Mouse (Mus musculus): ENCODE measurements around the gene Klhl20. TPM values are rescaled to one million over a fixed set of nuclear protein-coding genes. Genes with fewer than 3 reads are reported as not detected.

Klhl20 gene
- polyA plus RNA-seq, 1 experiment from 2014 or later: 18.9 TPM

DNA sequence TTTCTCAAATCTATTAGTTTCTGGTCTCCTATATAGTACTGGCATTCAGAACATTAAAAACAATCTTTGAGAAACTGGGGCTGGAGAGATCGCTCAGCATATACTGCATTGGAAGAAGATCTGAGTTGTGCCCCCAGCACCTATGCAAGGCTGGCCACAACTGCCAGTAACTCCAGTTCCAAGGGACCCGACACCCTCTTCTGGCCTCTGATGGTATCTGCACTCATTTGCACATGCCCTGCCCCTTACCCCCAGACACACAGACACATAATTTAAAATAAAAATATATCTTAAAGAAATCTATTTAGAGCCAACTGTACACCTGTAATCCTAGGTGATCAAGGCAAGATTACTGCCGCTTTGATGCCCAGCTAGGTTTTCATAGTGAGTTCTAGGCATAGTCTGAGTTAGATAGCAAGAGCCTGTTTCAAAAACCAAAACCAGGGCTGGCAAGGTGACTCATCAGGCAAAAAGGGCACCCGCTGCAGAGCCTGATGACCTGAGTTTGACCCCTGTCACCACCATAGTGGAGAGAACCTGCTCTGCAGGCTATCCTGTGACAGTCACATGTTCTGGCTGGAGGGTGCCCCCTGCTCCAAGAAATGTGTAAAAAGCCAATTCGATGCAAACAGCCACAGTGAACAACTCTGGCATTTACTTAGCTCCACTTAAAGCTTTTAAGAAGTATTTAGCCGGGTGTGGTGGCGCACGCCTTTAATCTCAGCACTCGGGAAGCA, 8.9 kb upstream of the Klhl20 start:
- Histone ChIP-seq H3K9me3 (no peaks in the 10 kb centered on the region), H3K9ac (no peak overlapping the region), H3K4me2 (no peak overlapping the region), H3K27me3 (no peaks in the 10 kb centered on the region; the same call in 1 of the 2 replicates), H3K36me3 (no peaks in the 10 kb centered on the region), H3K4me1 (replicated peaks) (peaks cover 10% of the 10 kb centered on the region; the same call in 1 of the 2 replicates), H3K27ac (replicated peaks) (no peak overlapping the region), H3K4me3 (no peak overlapping the region)
- 84% methylated on average over 9 of the region's 9 CpGs for WGBS
- no peak for ATAC-seq (ENCODE audit: low FRiP score, low read depth)

DNA sequence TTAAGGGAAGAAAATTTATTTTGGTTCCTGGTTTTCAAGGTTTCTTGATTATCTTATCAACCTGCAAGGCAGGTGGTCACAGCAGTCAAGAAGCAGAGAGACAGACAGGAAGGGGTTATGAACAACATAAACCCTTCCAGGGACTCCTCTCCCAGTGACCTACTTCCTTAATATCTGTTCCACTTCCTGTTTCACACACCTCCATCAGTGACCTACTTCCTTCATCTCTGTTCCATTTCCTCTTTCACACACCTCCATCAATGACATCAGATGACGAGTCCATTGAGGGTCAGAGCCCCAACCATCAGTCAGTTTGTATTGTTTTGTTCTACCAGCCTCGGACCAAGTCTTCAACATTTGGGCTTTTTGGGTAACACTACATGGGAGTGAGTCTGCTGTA, 8.2 kb upstream of the Klhl20 start:
- 86% methylated on average over 2 of the region's 2 CpGs for WGBS
- no peak overlapping the region for H3K27ac ChIP-seq (replicated peaks)
- no peak overlapping the region for H3K9ac ChIP-seq
- no peak overlapping the region for H3K4me2 ChIP-seq
- H3K9me3 ChIP-seq: no peaks in the 10 kb centered on the region
- no peak overlapping the region for H3K4me3 ChIP-seq
- H3K36me3 ChIP-seq: no peaks in the 10 kb centered on the region
- peaks cover 10% of the 10 kb centered on the region; the same call in 1 of the 2 replicates for H3K4me1 ChIP-seq (replicated peaks)
- no peaks in the 10 kb centered on the region; the same call in 1 of the 2 replicates for H3K27me3 ChIP-seq
- no peak for ATAC-seq (ENCODE audit: low FRiP score, low read depth)

DNA sequence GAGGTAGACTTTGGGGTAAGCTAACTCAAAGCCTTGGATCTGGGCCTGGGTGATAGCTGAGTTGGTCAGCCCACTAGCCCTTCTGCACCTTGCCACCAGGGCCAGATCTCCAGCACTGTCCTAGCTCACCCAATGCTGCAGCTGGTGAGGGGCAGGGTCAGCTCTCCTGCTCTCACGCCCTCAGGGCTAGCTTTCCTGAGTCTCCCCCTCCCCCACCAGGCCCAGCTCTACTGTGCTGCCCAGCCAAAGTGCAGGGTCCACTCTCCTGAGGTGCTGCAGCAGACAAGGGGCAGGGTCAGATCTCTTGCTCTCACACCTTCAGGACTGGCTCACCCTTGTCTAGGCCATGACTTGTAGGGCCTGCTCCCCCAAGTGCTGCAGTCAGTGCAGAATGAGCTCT, 4.8 kb downstream of the Klhl20 start:
- H3K4me2 ChIP-seq: no peak overlapping the region
- H3K27ac ChIP-seq (replicated peaks): no peak overlapping the region
- no peak overlapping the region for H3K9ac ChIP-seq
- ATAC-seq (ENCODE audit: low FRiP score, low read depth): no peak
- no peaks in the 10 kb centered on the region for H3K9me3 ChIP-seq
- no peak overlapping the region for H3K4me3 ChIP-seq
- 79% methylated on average over 1 of the region's 1 CpGs for WGBS
- no peaks in the 10 kb centered on the region for H3K36me3 ChIP-seq
- H3K27me3 ChIP-seq: no peaks in the 10 kb centered on the region
- H3K4me1 ChIP-seq (replicated peaks): peaks cover 17% of the 10 kb centered on the region

DNA sequence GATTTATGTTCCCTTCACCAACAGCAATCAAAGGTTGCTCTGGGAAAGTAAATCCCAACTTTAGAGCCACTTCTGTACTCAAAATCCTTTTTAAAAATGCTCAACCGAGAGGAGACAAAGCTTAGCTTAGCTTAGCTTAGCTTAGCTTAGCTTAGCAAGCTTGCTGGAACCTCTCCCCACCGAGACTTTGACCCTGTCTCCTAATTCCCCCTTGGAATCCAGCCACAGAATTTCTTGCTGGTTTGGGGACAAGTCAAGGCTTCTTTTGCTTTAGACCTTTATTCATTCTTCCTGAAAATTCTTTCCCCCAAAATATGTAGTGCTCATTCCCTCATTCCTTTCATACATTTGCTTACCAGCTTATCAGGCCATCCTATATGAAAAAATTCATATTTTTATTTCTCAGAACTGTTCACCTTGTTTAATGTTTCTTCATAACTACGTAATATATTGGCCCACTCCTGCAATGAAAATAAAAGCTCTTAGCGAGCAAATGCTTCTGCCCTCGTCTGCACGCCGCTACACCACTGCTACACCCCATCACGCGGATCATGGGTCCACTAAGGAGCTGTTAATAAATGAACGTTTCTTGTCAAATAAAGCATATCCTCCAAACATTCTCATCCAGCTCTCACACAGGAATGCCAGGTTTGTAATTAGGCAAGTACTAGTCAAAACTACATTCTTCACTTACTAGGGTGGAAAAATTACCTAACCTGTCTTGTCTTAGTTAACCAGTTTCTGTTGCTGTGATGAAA, 8.5 kb downstream of the Klhl20 start:
- no peak overlapping the region for H3K4me2 ChIP-seq
- no peak overlapping the region for H3K4me3 ChIP-seq
- WGBS: 91% methylated on average over 10 of the region's 10 CpGs
- H3K9me3 ChIP-seq: no peaks in the 10 kb centered on the region
- ATAC-seq (ENCODE audit: low FRiP score, low read depth): no peak
- no peaks in the 10 kb centered on the region for H3K4me1 ChIP-seq (replicated peaks)
- H3K9ac ChIP-seq: no peak overlapping the region
- H3K27me3 ChIP-seq: no peaks in the 10 kb centered on the region
- H3K27ac ChIP-seq (replicated peaks): no peak overlapping the region
- no peaks in the 10 kb centered on the region for H3K36me3 ChIP-seq

DNA sequence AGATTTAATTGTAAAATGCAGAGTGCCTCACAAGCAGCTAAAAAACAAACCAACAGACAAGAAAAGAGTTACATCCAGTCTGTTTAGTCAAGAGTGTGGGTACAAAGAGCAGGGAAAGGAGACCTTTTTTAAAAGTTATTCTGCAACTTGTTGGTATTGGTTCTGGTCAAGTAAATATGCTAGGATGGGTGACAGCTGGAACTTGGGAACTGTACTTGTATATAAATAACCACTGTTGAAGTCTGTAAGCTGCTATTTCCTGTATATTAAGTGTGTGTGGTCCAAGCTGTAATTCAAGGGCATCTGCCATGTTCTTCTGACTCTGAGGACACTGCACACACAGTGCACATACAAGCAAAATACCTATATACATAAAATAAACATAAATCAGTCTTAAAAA, 16.7 kb downstream of the Klhl20 start:
- no peaks in the 10 kb centered on the region for H3K27me3 ChIP-seq
- H3K27ac ChIP-seq (replicated peaks): no peak overlapping the region
- ATAC-seq (ENCODE audit: low FRiP score, low read depth): no peak
- no peaks in the 10 kb centered on the region for H3K4me1 ChIP-seq (replicated peaks)
- H3K4me2 ChIP-seq: no peak overlapping the region
- no peaks in the 10 kb centered on the region for H3K9me3 ChIP-seq
- no peak overlapping the region for H3K4me3 ChIP-seq
- peaks cover 2% of the 10 kb centered on the region; the same call in 1 of the 2 replicates for H3K36me3 ChIP-seq
- no peak overlapping the region for H3K9ac ChIP-seq

DNA sequence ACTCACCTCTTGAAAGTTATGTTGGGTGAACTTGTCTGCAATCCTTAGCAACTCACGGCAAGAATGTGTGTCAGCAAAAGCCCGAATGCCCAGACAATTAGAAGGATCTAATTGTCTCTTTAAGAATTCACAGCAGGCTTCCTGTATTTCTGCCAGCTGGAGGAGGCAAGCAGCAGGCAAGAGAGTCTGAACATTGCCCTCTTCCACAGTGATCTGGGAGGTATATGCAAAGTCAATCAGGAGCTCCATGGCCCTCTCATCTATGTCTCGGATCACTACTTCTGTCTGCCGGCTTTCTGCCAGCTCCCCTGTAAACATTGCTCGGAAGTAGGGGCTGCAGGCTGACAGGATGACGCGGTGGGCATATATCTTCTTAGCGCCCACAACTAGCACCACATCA, 22.1 kb downstream of the Klhl20 start:
- no peaks in the 10 kb centered on the region for H3K9me3 ChIP-seq
- no peaks in the 10 kb centered on the region for H3K4me1 ChIP-seq (replicated peaks)
- no peaks in the 10 kb centered on the region for H3K27me3 ChIP-seq
- 83% methylated on average over 8 of the region's 8 CpGs for WGBS
- no peak overlapping the region for H3K27ac ChIP-seq (replicated peaks)
- H3K4me3 ChIP-seq: no peak overlapping the region
- no peak overlapping the region for H3K4me2 ChIP-seq
- no peak overlapping the region for H3K9ac ChIP-seq
- ATAC-seq (ENCODE audit: low FRiP score, low read depth): no peak
- H3K36me3 ChIP-seq: peaks cover 28% of the 10 kb centered on the region

DNA sequence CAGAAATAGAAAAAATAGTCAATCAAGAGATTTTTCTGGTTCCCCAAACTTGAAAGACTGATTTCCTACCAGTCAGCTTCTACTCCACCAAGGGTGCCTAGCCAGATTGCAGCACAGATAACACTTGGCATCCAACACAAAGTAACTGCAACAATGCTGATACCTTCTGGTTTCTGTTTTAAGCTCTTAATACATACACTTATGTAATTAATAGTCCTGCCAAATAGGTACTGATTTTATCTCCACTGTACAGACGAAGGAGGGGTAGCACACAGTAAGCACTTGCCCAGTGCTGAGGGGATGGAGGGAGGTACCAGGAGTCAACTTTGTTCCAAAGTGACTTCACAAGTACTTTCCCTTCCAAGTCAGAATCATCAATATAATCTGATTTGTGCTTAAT, 27.5 kb downstream of the Klhl20 start:
- H3K4me2 ChIP-seq: no peak overlapping the region
- no peaks in the 10 kb centered on the region for H3K4me1 ChIP-seq (replicated peaks)
- H3K36me3 ChIP-seq: peaks cover 45% of the 10 kb centered on the region

DNA sequence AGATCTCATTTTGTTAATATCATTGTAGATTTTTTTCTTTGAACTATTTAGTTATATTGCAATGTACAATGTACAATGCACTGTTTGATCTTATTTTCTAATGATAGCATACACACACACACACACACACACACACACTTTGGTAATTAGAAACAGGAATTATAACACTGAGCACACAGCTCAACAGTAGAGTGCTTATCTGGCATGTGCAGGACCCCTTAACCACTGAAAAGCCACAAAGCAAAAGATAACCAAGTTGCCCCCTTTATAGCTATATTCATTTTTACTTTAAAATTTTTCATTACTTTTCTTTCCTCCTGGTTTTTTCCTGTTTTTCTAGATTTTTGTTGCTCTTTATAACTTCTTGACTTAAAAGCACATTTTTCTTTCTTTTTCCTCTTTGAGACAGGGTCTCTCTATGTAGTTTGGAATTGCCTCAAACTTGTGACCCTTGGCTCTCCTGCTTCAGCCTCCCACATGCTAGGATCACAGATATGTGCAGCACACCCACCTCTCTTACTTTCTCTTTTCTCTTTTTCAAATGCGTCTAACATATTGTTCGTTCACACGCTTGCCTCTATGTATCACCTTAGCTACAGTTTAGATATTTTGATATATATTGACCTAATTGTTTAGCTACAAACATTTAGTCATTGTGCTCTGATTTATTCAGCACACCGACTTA, 31.4 kb downstream of the Klhl20 start:
- no peak for ATAC-seq (ENCODE audit: low FRiP score, low read depth)
- Histone ChIP-seq H3K9me3 (no peaks in the 10 kb centered on the region), H3K27me3 (no peaks in the 10 kb centered on the region), H3K27ac (replicated peaks) (no peak overlapping the region), H3K9ac (no peak overlapping the region), H3K4me3 (no peak overlapping the region), H3K4me2 (no peak overlapping the region), H3K36me3 (peaks cover 44% of the 10 kb centered on the region), H3K4me1 (replicated peaks) (no peaks in the 10 kb centered on the region)
- WGBS: 93% methylated on average over 4 of the region's 4 CpGs

More for the DNA sequence above, 27.5 kb downstream of the Klhl20 start:
- Histone ChIP-seq H3K27ac (replicated peaks) (no peak overlapping the region), H3K27me3 (no peaks in the 10 kb centered on the region), H3K9me3 (no peaks in the 10 kb centered on the region), H3K4me3 (no peak overlapping the region), H3K9ac (no peak overlapping the region)
- no peak for ATAC-seq (ENCODE audit: low FRiP score, low read depth)
- 85% methylated on average over 1 of the region's 1 CpGs for WGBS

DNA sequence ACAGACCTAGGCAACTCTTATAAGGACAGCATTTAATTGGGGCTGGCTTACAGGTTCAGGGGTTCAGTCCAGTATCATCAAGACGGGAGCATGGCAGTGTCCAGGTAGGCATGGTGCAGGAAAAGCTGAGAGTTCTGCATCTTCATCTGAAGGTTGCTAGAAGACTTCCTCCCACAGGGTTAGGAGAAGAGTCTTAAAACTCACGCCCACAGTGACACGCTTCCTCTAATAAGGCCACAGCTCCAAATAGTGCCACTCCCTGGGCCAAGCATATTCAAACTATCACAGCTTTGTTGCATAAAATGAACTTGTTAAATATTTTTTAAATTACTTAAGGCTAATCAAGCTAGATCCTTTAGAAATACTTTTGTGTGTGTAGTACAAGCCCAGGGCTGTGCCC, 54.1 kb downstream of the Klhl20 start:
- Histone ChIP-seq H3K4me3 (no peak overlapping the region), H3K36me3 (no peaks in the 10 kb centered on the region), H3K4me2 (no peak overlapping the region), H3K27me3 (no peaks in the 10 kb centered on the region), H3K27ac (replicated peaks) (no peak overlapping the region), H3K9ac (no peak overlapping the region), H3K9me3 (no peaks in the 10 kb centered on the region), H3K4me1 (replicated peaks) (peaks cover 18% of the 10 kb centered on the region)
- ATAC-seq (ENCODE audit: low FRiP score, low read depth): no peak
- WGBS: 96% methylated on average over 3 of the region's 3 CpGs

DNA sequence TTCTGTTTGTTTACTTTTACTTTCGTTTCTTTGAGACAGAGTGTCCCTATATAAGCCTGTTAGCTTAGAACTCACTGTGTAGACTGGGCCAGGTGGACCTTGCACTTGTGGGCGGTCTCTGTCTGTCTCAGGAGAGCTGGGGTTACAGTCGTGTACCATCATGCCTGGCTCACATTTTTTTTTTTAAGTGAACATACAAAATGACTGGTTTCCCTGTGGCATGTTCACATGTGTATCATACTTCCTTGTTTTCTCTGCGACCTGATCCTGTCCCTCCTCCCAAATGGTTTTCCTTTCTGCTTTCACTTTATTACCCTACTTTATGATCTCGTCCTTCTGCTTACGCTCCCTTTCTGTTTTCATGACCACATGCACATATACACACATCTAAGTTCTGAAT, 55.1 kb downstream of the Klhl20 start:
- 93% methylated on average over 6 of the region's 6 CpGs for WGBS
- H3K27me3 ChIP-seq: no peaks in the 10 kb centered on the region
- no peaks in the 10 kb centered on the region for H3K9me3 ChIP-seq
- ATAC-seq (ENCODE audit: low FRiP score, low read depth): no peak
- H3K4me2 ChIP-seq: no peak overlapping the region
- H3K4me3 ChIP-seq: no peak overlapping the region
- no peak overlapping the region for H3K9ac ChIP-seq
- H3K27ac ChIP-seq (replicated peaks): no peak overlapping the region
- no peaks in the 10 kb centered on the region for H3K36me3 ChIP-seq
- H3K4me1 ChIP-seq (replicated peaks): peaks cover 28% of the 10 kb centered on the region

DNA sequence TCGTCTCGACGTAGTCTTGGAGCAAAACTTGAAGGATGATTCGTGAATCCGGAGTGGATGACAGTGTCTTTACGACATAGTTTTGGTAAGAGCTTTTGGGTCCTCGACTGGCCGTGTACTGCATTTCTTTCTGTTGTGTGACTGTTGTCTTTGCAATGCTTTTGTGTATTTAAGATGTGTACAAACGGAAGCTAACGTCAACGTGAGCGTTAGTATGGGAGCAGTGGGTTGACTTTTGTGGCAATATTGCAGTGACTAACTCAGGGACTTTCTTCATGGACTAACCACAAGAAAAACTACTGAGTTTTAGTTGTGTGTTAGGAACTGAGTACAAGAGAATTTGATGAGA, 60.1 kb downstream of the Klhl20 start:
- H3K4me1 ChIP-seq (replicated peaks): peaks cover 31% of the 10 kb centered on the region
- WGBS: 0% methylated on average over 12 of the region's 12 CpGs
- H3K27ac ChIP-seq (replicated peaks): peak overlapping the region; percentile 43; the same call in 1 of the 2 replicates

More for the DNA sequence above, 60.1 kb downstream of the Klhl20 start:
- no peaks in the 10 kb centered on the region for H3K9me3 ChIP-seq
- H3K36me3 ChIP-seq: no peaks in the 10 kb centered on the region
- H3K4me3 ChIP-seq: peak overlapping the region; percentile 72
- H3K4me2 ChIP-seq: peak overlapping the region; percentile 68
- H3K27me3 ChIP-seq: no peaks in the 10 kb centered on the region
- no peak for ATAC-seq (ENCODE audit: low FRiP score, low read depth)
- H3K9ac ChIP-seq: peak overlapping the region; percentile 58

Measured in hindbrain, embryonic 15.5 days (tissue).